Mouse (Mus musculus) cortical plate, adult 2 months (tissue): Measurements from ENCODE around the gene Trim14. TPM values are rescaled to one million over a fixed set of nuclear protein-coding genes. Genes with fewer than 3 reads are reported as not detected.

Source experiments
- H3K27ac ChIP-seq: fragments of 200-500 bp; 2 replicates; pipeline ENCODE4 v1.5.1; 2012; ENCODE audit warnings: low read length, control low read depth, inconsistent platforms; ENCODE audit not compliant: insufficient read depth
- H3K4me1 ChIP-seq: fragments of 200-500 bp; 2 replicates; pipeline ENCODE4 v1.6.1; 2011; ENCODE audit warnings: low read length; ENCODE audit not compliant: control insufficient read depth, insufficient read depth
- H3K4me3 ChIP-seq: fragments of 200-500 bp; 2 replicates; pipeline ENCODE4 v1.5.1; 2011; ENCODE audit warnings: mild to moderate bottlenecking, low read length, control low read depth; ENCODE audit not compliant: insufficient read depth
- CTCF ChIP-seq: fragments of 200-500 bp; IDR thresholded peaks from 2 replicates; pipeline ENCODE4 v1.5.1; 2011; ENCODE audit warnings: mild to moderate bottlenecking, control low read depth, low read length; ENCODE audit not compliant: insufficient read depth; ENCODE audit errors: extremely low read depth
- POLR2A ChIP-seq: fragments of 200-500 bp; IDR thresholded peaks from 2 replicates; pipeline ENCODE4 v1.6.1; 2011; ENCODE audit warnings: mild to moderate bottlenecking, low read length, control low read depth; ENCODE audit not compliant: insufficient read depth; ENCODE audit errors: extremely low read depth
- polyA plus RNA-seq: library from polyadenylated mRNA; depleted of rRNA; stranded (reverse); fragments of >200 nt; gene quantifications from 2 replicates; pipeline ENCODE4 v1.2.3, GENCODE M21; 2012

Gene Trim14
- polyA plus RNA-seq, 1 experiment = 1.0 TPM

GRCm38 (mm10) chr4:46505361-46506057, 30.4 kb downstream of the Trim14 start:
- no peak overlapping the region for H3K27ac ChIP-seq
- 0 out of 2 replicates have a peak, but pooled peaks cover 1% of the 10 kb centered on the region for H3K4me1 ChIP-seq
- TF ChIP-seq CTCF (no peak), POLR2A (no peak)
- no peak overlapping the region for H3K4me3 ChIP-seq

- TF ChIP-seq CTCF (no peak), POLR2A (no peak)
- no peak overlapping the region for H3K27ac ChIP-seq
- H3K4me1 ChIP-seq = 0 out of 2 replicates have a peak, but pooled peaks cover 1% of the 10 kb centered on the region
- H3K4me3 ChIP-seq = no peak overlapping the region
Observed at GRCm38 (mm10) chr4:46503881-46504280, 32.1 kb downstream of the Trim14 start.

- H3K27ac ChIP-seq = no peak overlapping the region
- TF ChIP-seq CTCF = no peak
- no peak for TF ChIP-seq POLR2A
- H3K4me3 ChIP-seq = no peak overlapping the region
- H3K4me1 ChIP-seq = 0 out of 2 replicates have a peak, but pooled peaks cover 1% of the 10 kb centered on the region
Observed at GRCm38 (mm10) chr4:46502606-46503502, 33.1 kb downstream of the Trim14 start.

- TF ChIP-seq CTCF = peak; percentile 63
- no peak for TF ChIP-seq POLR2A
- Histone ChIP-seq H3K4me1 (no peaks in the 10 kb centered on the region), H3K27ac (no peak overlapping the region), H3K4me3 (no peak overlapping the region)
Observed at GRCm38 (mm10) chr4:46498976-46499375, 37.0 kb downstream of the Trim14 start.

GRCm38 (mm10) chr4:46498511-46498910, 37.4 kb downstream of the Trim14 start:
- Histone ChIP-seq H3K4me3 (no peak overlapping the region), H3K27ac (no peak overlapping the region), H3K4me1 (no peaks in the 10 kb centered on the region)
- TF ChIP-seq CTCF (no peak), POLR2A (no peak)

- TF ChIP-seq POLR2A (no peak), CTCF (peak; percentile 92)
- Histone ChIP-seq H3K4me1 (no peaks in the 10 kb centered on the region), H3K4me3 (no peak overlapping the region), H3K27ac (no peak overlapping the region)
Observed at GRCm38 (mm10) chr4:46497286-46497892, 38.6 kb downstream of the Trim14 start.

- H3K4me1 ChIP-seq = no peaks in the 10 kb centered on the region
- H3K27ac ChIP-seq = no peak overlapping the region
- H3K4me3 ChIP-seq = no peak overlapping the region
- TF ChIP-seq CTCF (no peak), POLR2A (no peak)
Observed at GRCm38 (mm10) chr4:46495543-46495942, 40.4 kb downstream of the Trim14 start.

GRCm38 (mm10) chr4:46493071-46493470, 42.9 kb downstream of the Trim14 start:
- H3K4me3 ChIP-seq = no peak overlapping the region
- no peaks in the 10 kb centered on the region for H3K4me1 ChIP-seq
- no peak overlapping the region for H3K27ac ChIP-seq
- no peak for TF ChIP-seq POLR2A
- no peak for TF ChIP-seq CTCF

GRCm38 (mm10) chr4:46489028-46489925, 46.7 kb downstream of the Trim14 start, which contains the start of gene Nans:
Nans (plus strand) TSS chr4:46489248.
- no peaks in the 10 kb centered on the region for H3K4me1 ChIP-seq
- no peak for TF ChIP-seq CTCF
- TF ChIP-seq POLR2A = 0 out of 2 replicates have a peak, but pooled peaks have one; percentile 17
- H3K27ac ChIP-seq = no peak within 1 kb of the TSS
- H3K4me3 ChIP-seq = peak within 1 kb of the TSS; percentile 81
